Mouse (Mus musculus) limb, embryonic 14.5 days (tissue): ENCODE results near the gene Ttll2. TPM values are rescaled to one million over a fixed set of nuclear protein-coding genes. Genes with fewer than 3 reads are reported as not detected.
"Not testable (repeated sequence)": the region's sequence is repeated elsewhere in the genome, so short reads cannot be mapped to it uniquely, and the experiment has no call there.

Source experiments
- ATAC-seq: fragments of 200-750 bp; cut with Nextera tagmentation; 2 replicates; pipeline ENCODE4 v1.8.0; 2017; ENCODE audit warnings: low read depth, moderate number of reproducible peaks, moderate TSS enrichment; ENCODE audit not compliant: low FRiP score
- DNase-seq: peaks from one replicate; pipeline ENCODE4 v3.0.0-alpha.2; 2015; ENCODE audit warnings: low spot score
- H3K27ac ChIP-seq: fragments of 300-500 bp; sonication (generic); replicated peaks from 2 replicates; pipeline ENCODE4 v1.5.1; 2014; ENCODE audit warnings: low read depth, mild to moderate bottlenecking, low read length, moderate library complexity, mixed read lengths
- H3K27me3 ChIP-seq: fragments of 300-500 bp; sonication (generic); 2 replicates; pipeline ENCODE4 v1.6.1; 2014; ENCODE audit warnings: low read length, mixed read lengths; ENCODE audit not compliant: control insufficient read depth, insufficient read depth
- H3K36me3 ChIP-seq: fragments of 300-500 bp; sonication (generic); 2 replicates; pipeline ENCODE4 v1.6.1; 2014; ENCODE audit warnings: mild to moderate bottlenecking, low read length, moderate library complexity, mixed read lengths; ENCODE audit not compliant: control insufficient read depth, insufficient read depth
- H3K4me1 ChIP-seq: fragments of 300-500 bp; sonication (generic); 2 replicates; pipeline ENCODE4 v1.6.1; 2014; ENCODE audit warnings: antibody characterized with exemption, low read length, mixed read lengths; ENCODE audit not compliant: control insufficient read depth, insufficient read depth
- H3K4me2 ChIP-seq: fragments of 300-500 bp; sonication (generic); replicated peaks from 2 replicates; pipeline ENCODE4 v1.6.1; 2014; ENCODE audit warnings: low read depth, mild to moderate bottlenecking, low read length, moderate library complexity; ENCODE audit not compliant: severe bottlenecking
- H3K4me3 ChIP-seq: fragments of 300-500 bp; sonication (generic); replicated peaks from 2 replicates; pipeline ENCODE4 v1.5.1; 2014; ENCODE audit warnings: low read length
- H3K9ac ChIP-seq: fragments of 300-500 bp; sonication (generic); 2 replicates; pipeline ENCODE4 v1.6.1; 2014; ENCODE audit warnings: mild to moderate bottlenecking, low read depth, low read length, moderate library complexity; ENCODE audit not compliant: severe bottlenecking
- H3K9me3 ChIP-seq: fragments of 300-500 bp; sonication (generic); 2 replicates; pipeline ENCODE4 v1.6.1; 2016; ENCODE audit warnings: low read length; ENCODE audit not compliant: control insufficient read depth
- WGBS: fragments of 180-500 bp; shearing (Covaris S2); extraction: QIAGEN DNeasy Blood & Tissue Kit; methylation state at CpG from one replicate; pipeline ENCODE4 v1.1.7; 2014; 5-methylcytosine and 5-hydroxymethylcytosine counted together
- polyA plus RNA-seq, 2 experiments: library from polyadenylated mRNA; depleted of rRNA in 1 of 2; stranded (reverse) in 1 of 2; unstranded in 1 of 2; fragments of >200 nt; fragmentation: Nextera tagmentation in 1 of 2; extraction: Ambion mirVana in 1 of 2; gene quantifications; 2 replicates each; pipeline versions ENCODE4 v1.2.1 to v1.2.3; 2012 to 2014

Gene Ttll2
- polyA plus RNA-seq, 2 experiments = not detected

GRCm38 (mm10) chr17:7376951-7377700 is 24.6 kb upstream of the Ttll2 start:
- H3K36me3 ChIP-seq, H3K27me3 ChIP-seq, H3K27ac ChIP-seq, H3K4me3 ChIP-seq, H3K4me1 ChIP-seq, ATAC-seq, H3K9ac ChIP-seq, H3K4me2 ChIP-seq, DNase-seq, H3K9me3 ChIP-seq: not testable (repeated sequence)
- 100% methylated on average over 1 of the region's 3 CpGs for WGBS

- H3K4me2 ChIP-seq, H3K27ac ChIP-seq, DNase-seq, H3K27me3 ChIP-seq, H3K36me3 ChIP-seq, H3K9me3 ChIP-seq, H3K9ac ChIP-seq, H3K4me1 ChIP-seq, H3K4me3 ChIP-seq, ATAC-seq: not testable (repeated sequence)
- WGBS = 100% methylated on average over 1 of the region's 5 CpGs
Measured at GRCm38 (mm10) chr17:7371879-7372278, 19.4 kb upstream of the Ttll2 start, which contains the start of gene Gm49630. Gene Gm49630 (minus strand): TSS chr17:7371979.

GRCm38 (mm10) chr17:7369401-7369800 is 16.9 kb upstream of the Ttll2 start:
- 66% methylated on average over 4 of the region's 6 CpGs for WGBS
- not testable (repeated sequence) for ATAC-seq, H3K4me2 ChIP-seq, H3K4me3 ChIP-seq, H3K9me3 ChIP-seq, H3K27ac ChIP-seq, H3K36me3 ChIP-seq, DNase-seq, H3K9ac ChIP-seq, H3K27me3 ChIP-seq, H3K4me1 ChIP-seq

- ATAC-seq, DNase-seq, H3K4me1 ChIP-seq, H3K9me3 ChIP-seq, H3K27me3 ChIP-seq, H3K4me2 ChIP-seq, H3K9ac ChIP-seq, H3K27ac ChIP-seq, H3K36me3 ChIP-seq, H3K4me3 ChIP-seq: not testable (repeated sequence)
- WGBS = 43% methylated on average over 4 of the region's 7 CpGs
Measured at GRCm38 (mm10) chr17:7366676-7367374, 14.3 kb upstream of the Ttll2 start.

- ATAC-seq, H3K4me3 ChIP-seq: not testable (repeated sequence)
- no CpG with 5 or more reads among the region's 1 CpGs for WGBS
Measured at GRCm38 (mm10) chr17:7366265-7366664, 13.8 kb upstream of the Ttll2 start.

GRCm38 (mm10) chr17:7365615-7366014 is 13.1 kb upstream of the Ttll2 start:
- H3K9ac ChIP-seq, H3K36me3 ChIP-seq, ATAC-seq, H3K4me2 ChIP-seq, H3K4me3 ChIP-seq, H3K9me3 ChIP-seq, H3K4me1 ChIP-seq, DNase-seq, H3K27me3 ChIP-seq, H3K27ac ChIP-seq: not testable (repeated sequence)
- WGBS = no CpG with 5 or more reads among the region's 3 CpGs

More at GRCm38 (mm10) chr17:7366265-7366664, 13.8 kb upstream of the Ttll2 start:
- H3K27ac ChIP-seq, H3K9ac ChIP-seq, DNase-seq, H3K36me3 ChIP-seq, H3K9me3 ChIP-seq, H3K27me3 ChIP-seq, H3K4me1 ChIP-seq, H3K4me2 ChIP-seq: not testable (repeated sequence)

GRCm38 (mm10) chr17:7360749-7361465 is 8.4 kb upstream of the Ttll2 start:
- not testable (repeated sequence) for DNase-seq, H3K4me2 ChIP-seq, H3K4me3 ChIP-seq, H3K36me3 ChIP-seq, H3K9ac ChIP-seq, H3K27me3 ChIP-seq, H3K27ac ChIP-seq, H3K4me1 ChIP-seq, H3K9me3 ChIP-seq, ATAC-seq
- WGBS = 79% methylated on average over 9 of the region's 9 CpGs

- not testable (repeated sequence) for DNase-seq, H3K9ac ChIP-seq, H3K27me3 ChIP-seq, H3K4me1 ChIP-seq, H3K27ac ChIP-seq, H3K9me3 ChIP-seq, H3K36me3 ChIP-seq, H3K4me2 ChIP-seq, ATAC-seq, H3K4me3 ChIP-seq
- WGBS = 81% methylated on average over 4 of the region's 4 CpGs
Measured at GRCm38 (mm10) chr17:7359806-7360205, 7.3 kb upstream of the Ttll2 start.
